Comparison of ENCODE assay signal across 22 mouse cellular contexts in the genomic region with DNA sequence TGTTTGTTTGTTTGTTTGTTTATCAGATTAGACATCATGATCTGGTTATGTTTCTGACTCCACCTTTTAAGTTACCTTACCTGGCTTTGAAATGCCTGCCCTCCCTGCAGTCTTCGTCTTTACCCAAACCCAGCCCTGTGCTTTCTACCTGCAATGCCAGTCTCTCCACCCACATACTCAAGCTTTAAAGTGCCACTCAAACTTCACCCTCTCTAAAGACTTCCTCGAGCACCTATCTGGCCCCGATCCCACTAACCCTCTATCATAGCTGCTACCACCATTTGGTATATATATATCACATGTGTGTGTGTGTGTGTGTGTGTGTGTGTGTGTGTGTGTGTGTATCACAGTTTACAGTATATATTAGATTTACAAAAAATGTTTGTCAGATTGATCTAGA.
"Had no signal": no experiment of that assay in that cellular context is flagged by ENCODE, and none has a peak within 500 bp of the region (broad histone marks: within the 10 kb centered on the region; RNA-seq: fewer than 3 reads in every experiment).

No protein-coding gene starts in this region.

- ATAC-seq: intestine, embryonic 15.5 days; liver, postnatal 0 days; midbrain, embryonic 15.5 days had no signal

- H3K4me2 ChIP-seq: intestine, embryonic 15.5 days; kidney, embryonic 15.5 days; limb, embryonic 12.5 days; limb, embryonic 15.5 days; liver, embryonic 11.5 days; midbrain, embryonic 11.5 days; midbrain, embryonic 15.5 days had no signal

- H3K27me3 ChIP-seq: intestine, embryonic 15.5 days; midbrain, embryonic 15.5 days; neural tube, embryonic 12.5 days; neural tube, embryonic 15.5 days had no signal

- H3K9me3 ChIP-seq: intestine, embryonic 15.5 days; kidney, embryonic 15.5 days; limb, embryonic 12.5 days; limb, embryonic 15.5 days; midbrain, embryonic 15.5 days; neural tube, embryonic 12.5 days; neural tube, embryonic 15.5 days had no signal

- H3K4me1 ChIP-seq: intestine, embryonic 15.5 days; limb, embryonic 12.5 days; limb, embryonic 15.5 days; midbrain, embryonic 15.5 days had no signal

- H3K27ac ChIP-seq: intestine, embryonic 15.5 days; kidney, embryonic 15.5 days; limb, embryonic 12.5 days; limb, embryonic 15.5 days; liver, embryonic 14.5 days; midbrain, embryonic 15.5 days; neural tube, embryonic 12.5 days; neural tube, embryonic 15.5 days; stomach, postnatal 0 days had no signal

- H3K4me3 ChIP-seq: intestine, embryonic 15.5 days; kidney, embryonic 15.5 days; limb, embryonic 12.5 days; limb, embryonic 15.5 days; midbrain, embryonic 15.5 days; neural tube, embryonic 12.5 days; neural tube, embryonic 15.5 days had no signal

- DNase-seq: kidney, adult 11 months; kidney, adult 8-10 months; kidney, postnatal 14 days; kidney, postnatal 4 days; left cerebral cortex, postnatal 4 days; liver, postnatal 0 days; right cerebral cortex, adult 18-20 months; right cerebral cortex, postnatal 14 days; right cerebral cortex, postnatal 4 days; thymus, adult 2 months; thymus, postnatal 25 days had no signal

- H3K36me3 ChIP-seq: intestine, embryonic 15.5 days; kidney, embryonic 15.5 days; limb, embryonic 12.5 days; limb, embryonic 15.5 days; midbrain, embryonic 15.5 days; neural tube, embryonic 12.5 days; neural tube, embryonic 15.5 days had no signal

- H3K9ac ChIP-seq: intestine, embryonic 15.5 days; kidney, embryonic 15.5 days; limb, embryonic 12.5 days; limb, embryonic 15.5 days; liver, embryonic 14.5 days; liver, postnatal 0 days; midbrain, embryonic 15.5 days; neural tube, embryonic 12.5 days; neural tube, embryonic 15.5 days had no signal
